Mouse (Mus musculus) hindbrain, embryonic 16.5 days (tissue): ENCODE data around the gene Rffl. TPM values are rescaled to one million over a fixed set of nuclear protein-coding genes. Genes with fewer than 3 reads are reported as not detected.

Experiments used
- ATAC-seq: fragments of 200-750 bp; cut with Nextera tagmentation; 2 replicates; pipeline ENCODE4 v1.8.0; 2017; ENCODE audit warnings: moderate TSS enrichment, moderate library complexity
- H3K27ac ChIP-seq: fragments of 300-500 bp; sonication (generic); 2 replicates; pipeline ENCODE4 v1.5.1; 2014; ENCODE audit warnings: low read depth, mild to moderate bottlenecking, control low read depth, low read length, moderate library complexity
- H3K27me3 ChIP-seq: fragments of 300-500 bp; sonication (generic); replicated peaks from 2 replicates; pipeline ENCODE4 v1.6.1; 2014; ENCODE audit warnings: low read length; ENCODE audit not compliant: control insufficient read depth, insufficient read depth
- H3K36me3 ChIP-seq: fragments of 300-500 bp; sonication (generic); 2 replicates; pipeline ENCODE4 v1.6.1; 2014; ENCODE audit warnings: mild to moderate bottlenecking, low read length, moderate library complexity, mixed read lengths; ENCODE audit not compliant: control insufficient read depth, insufficient read depth
- H3K4me1 ChIP-seq: fragments of 300-500 bp; sonication (generic); 2 replicates; pipeline ENCODE4 v1.6.1; 2014; ENCODE audit warnings: low read depth, low read length; ENCODE audit not compliant: control insufficient read depth, insufficient read depth
- H3K4me2 ChIP-seq: fragments of 300-500 bp; sonication (generic); 2 replicates; pipeline ENCODE4 v1.6.1; 2014; ENCODE audit warnings: mild to moderate bottlenecking, low read length, control low read depth, moderate library complexity
- H3K4me3 ChIP-seq: fragments of 300-500 bp; sonication (generic); 2 replicates; pipeline ENCODE4 v1.5.1; 2014; ENCODE audit warnings: mild to moderate bottlenecking, low read length, control low read depth, moderate library complexity
- H3K9ac ChIP-seq: fragments of 300-500 bp; sonication (generic); 2 replicates; pipeline ENCODE4 v1.6.1; 2014; ENCODE audit warnings: low read depth, mild to moderate bottlenecking, control low read depth, low read length, moderate library complexity
- H3K9me3 ChIP-seq: fragments of 300-500 bp; sonication (generic); 2 replicates; pipeline ENCODE4 v1.6.1; 2014; ENCODE audit warnings: mild to moderate bottlenecking, low read length, moderate library complexity; ENCODE audit not compliant: control insufficient read depth
- WGBS: fragments of 180-500 bp; shearing (Covaris S2); extraction: QIAGEN DNeasy Blood & Tissue Kit; methylation state at CpG from one replicate; pipeline ENCODE4 v1.1.7; 2014; 5-methylcytosine and 5-hydroxymethylcytosine counted together
- polyA plus RNA-seq: library from polyadenylated mRNA; unstranded; fragments of >200 nt; fragmentation: Nextera tagmentation; extraction: Ambion mirVana; gene quantifications from 2 replicates; pipeline ENCODE4 v1.2.1, GENCODE M21; 2015

Rffl gene
- polyA plus RNA-seq, 1 experiment from 2014 or later = 3.9 TPM

DNA sequence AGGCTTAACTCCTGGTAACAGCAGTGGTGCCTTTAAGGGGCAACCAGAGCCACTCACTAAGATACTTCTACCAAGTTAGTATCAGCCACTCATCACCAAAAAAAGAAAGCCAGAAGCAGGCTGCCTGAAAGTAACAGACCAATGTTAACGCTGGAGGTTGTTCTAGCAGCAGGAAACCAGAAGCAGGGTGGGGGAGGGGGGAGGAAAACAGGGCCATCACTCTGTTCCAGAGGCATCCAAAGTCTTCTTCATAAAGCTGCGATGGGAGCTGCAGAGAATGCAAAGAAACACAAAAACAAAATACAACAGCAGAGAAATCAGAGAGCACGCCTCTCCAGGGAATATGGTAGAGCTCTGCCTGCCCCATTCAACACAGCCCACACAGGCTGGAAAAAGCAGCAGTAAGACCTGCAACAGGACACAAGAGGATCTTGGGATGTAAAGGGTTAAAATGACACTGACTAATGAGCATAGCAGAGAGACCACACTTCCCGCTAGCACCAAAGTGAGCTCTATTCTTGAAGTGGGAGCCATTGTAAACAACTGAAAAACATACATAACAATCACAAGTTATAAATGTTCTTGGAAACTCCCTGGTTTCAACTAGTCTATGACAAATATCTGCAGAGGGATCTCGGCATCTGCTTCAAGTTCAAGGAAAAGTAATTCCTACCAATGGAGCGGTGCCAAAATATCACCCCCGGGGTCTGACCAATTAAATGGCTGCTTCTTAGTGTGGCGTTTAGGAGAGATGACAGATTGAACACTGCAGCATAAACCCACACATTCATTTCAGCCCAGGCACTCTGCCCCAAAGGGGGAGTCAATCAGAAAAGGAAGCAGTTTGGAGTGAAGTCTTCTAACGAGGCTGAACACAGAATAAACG is 39.8 kb downstream of the Rffl start:
- 9% methylated on average over 10 of the region's 10 CpGs for WGBS
- Histone ChIP-seq H3K4me1 (peaks cover 12% of the 10 kb centered on the region), H3K36me3 (no peaks in the 10 kb centered on the region), H3K27ac (no peak overlapping the region), H3K4me3 (0 out of 2 replicates have a peak overlapping the region, but pooled peaks have one; percentile 11), H3K4me2 (peak overlapping the region; percentile 39), H3K9me3 (no peaks in the 10 kb centered on the region), H3K9ac (no peak overlapping the region), H3K27me3 (no peaks in the 10 kb centered on the region)
- ATAC-seq = peak; percentile 71; the same call in 1 of the 2 replicates

- ATAC-seq = no peak
- H3K27me3 ChIP-seq = no peaks in the 10 kb centered on the region
- H3K4me3 ChIP-seq = no peak overlapping the region
- no peak overlapping the region for H3K9ac ChIP-seq
- no peak overlapping the region for H3K27ac ChIP-seq
- H3K9me3 ChIP-seq = no peaks in the 10 kb centered on the region
- H3K36me3 ChIP-seq = no peaks in the 10 kb centered on the region
- peaks cover 9% of the 10 kb centered on the region for H3K4me1 ChIP-seq
- H3K4me2 ChIP-seq = no peak overlapping the region
Measured at GRCm38 (mm10) chr11:82826818-82827217, 44.2 kb downstream of the Rffl start.

DNA sequence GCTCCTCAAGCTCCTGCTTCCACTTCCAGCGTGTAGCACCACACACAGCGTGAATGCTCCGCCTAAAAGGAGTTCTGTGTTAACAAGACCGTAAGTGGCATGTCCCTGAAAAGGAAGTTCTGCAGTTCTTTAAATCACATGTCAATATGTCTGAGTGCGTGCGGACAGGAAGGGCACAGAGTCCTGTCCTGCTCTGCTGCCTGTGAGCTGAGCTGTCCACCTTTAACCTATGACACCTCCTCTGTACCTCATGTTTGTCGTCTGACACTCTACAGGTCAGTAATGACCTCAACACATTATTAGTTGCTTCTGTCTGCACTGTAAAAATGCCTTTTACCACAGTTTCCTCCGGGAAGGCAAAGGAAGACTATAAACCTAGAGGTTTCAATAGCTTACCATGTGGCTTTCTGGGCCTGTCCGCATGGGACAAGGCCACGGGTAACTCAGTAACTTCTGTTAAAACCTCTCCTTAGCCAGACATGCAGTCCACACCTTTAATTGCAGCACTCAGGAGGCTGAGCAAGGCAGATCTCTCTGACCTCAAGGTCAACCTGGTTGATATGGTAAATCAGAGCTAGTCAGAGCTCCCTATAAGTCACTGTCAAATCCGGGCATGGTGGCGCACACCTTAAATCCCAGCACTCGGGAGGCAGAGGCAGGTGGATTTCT is 50.1 kb downstream of the Rffl start:
- Histone ChIP-seq H3K27me3 (no peaks in the 10 kb centered on the region), H3K4me1 (no peaks in the 10 kb centered on the region), H3K36me3 (no peaks in the 10 kb centered on the region), H3K9me3 (no peaks in the 10 kb centered on the region), H3K4me2 (no peak overlapping the region), H3K9ac (no peak overlapping the region), H3K4me3 (no peak overlapping the region), H3K27ac (no peak overlapping the region)
- ATAC-seq = no peak
- WGBS = 89% methylated on average over 13 of the region's 13 CpGs

DNA sequence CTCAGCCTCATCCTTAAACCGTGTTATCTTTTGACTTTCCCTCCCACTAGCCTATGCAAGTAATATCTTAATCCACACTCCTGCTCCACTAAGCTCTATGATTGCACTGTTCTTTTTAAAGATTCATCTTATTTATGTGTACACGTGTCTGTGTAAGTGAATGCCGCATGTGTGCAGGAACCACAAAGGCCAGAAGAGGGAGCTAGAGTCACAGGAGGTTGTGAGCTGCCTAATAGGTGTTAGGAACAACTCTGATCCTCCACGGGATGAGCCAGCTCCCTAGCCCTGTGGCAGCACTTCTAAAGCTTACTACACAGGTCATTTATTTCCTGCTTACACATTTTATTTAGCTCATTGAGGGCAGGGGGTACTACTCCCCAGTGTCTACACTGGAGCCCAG is 51.7 kb downstream of the Rffl start:
- H3K4me3 ChIP-seq = no peak overlapping the region
- no peak for ATAC-seq
- H3K9me3 ChIP-seq = no peaks in the 10 kb centered on the region
- H3K27ac ChIP-seq = no peak overlapping the region
- no peaks in the 10 kb centered on the region for H3K27me3 ChIP-seq
- no peaks in the 10 kb centered on the region for H3K4me1 ChIP-seq
- H3K36me3 ChIP-seq = no peaks in the 10 kb centered on the region
- 52% methylated on average over 4 of the region's 4 CpGs for WGBS
- no peak overlapping the region for H3K9ac ChIP-seq
- no peak overlapping the region for H3K4me2 ChIP-seq

GRCm38 (mm10) chr11:82808485-82808884 is 62.5 kb downstream of the Rffl start:
- H3K27ac ChIP-seq = no peak overlapping the region
- H3K9ac ChIP-seq = no peak overlapping the region
- no peaks in the 10 kb centered on the region for H3K36me3 ChIP-seq
- ATAC-seq = no peak
- H3K27me3 ChIP-seq = no peaks in the 10 kb centered on the region
- no peak overlapping the region for H3K4me3 ChIP-seq
- H3K4me2 ChIP-seq = no peak overlapping the region
- WGBS = 54% methylated on average over 5 of the region's 5 CpGs
- no peaks in the 10 kb centered on the region for H3K9me3 ChIP-seq
- no peaks in the 10 kb centered on the region; the same call in 1 of the 2 replicates for H3K4me1 ChIP-seq

GRCm38 (mm10) chr11:82807370-82807769 is 63.6 kb downstream of the Rffl start:
- H3K9ac ChIP-seq = no peak overlapping the region
- no peak for ATAC-seq
- peaks cover 4% of the 10 kb centered on the region; the same call in 1 of the 2 replicates for H3K36me3 ChIP-seq
- no peaks in the 10 kb centered on the region for H3K27me3 ChIP-seq
- 81% methylated on average over 3 of the region's 3 CpGs for WGBS
- no peaks in the 10 kb centered on the region for H3K9me3 ChIP-seq
- no peaks in the 10 kb centered on the region; the same call in 1 of the 2 replicates for H3K4me1 ChIP-seq
- H3K27ac ChIP-seq = no peak overlapping the region
- no peak overlapping the region for H3K4me3 ChIP-seq
- H3K4me2 ChIP-seq = no peak overlapping the region

- Histone ChIP-seq H3K4me2 (no peak overlapping the region), H3K4me3 (no peak overlapping the region), H3K9ac (no peak overlapping the region), H3K36me3 (peaks cover 9% of the 10 kb centered on the region), H3K4me1 (no peaks in the 10 kb centered on the region), H3K27me3 (no peaks in the 10 kb centered on the region), H3K9me3 (no peaks in the 10 kb centered on the region), H3K27ac (no peak overlapping the region)
- ATAC-seq = no peak
- WGBS = 72% methylated on average over 3 of the region's 3 CpGs
Measured at GRCm38 (mm10) chr11:82806656-82807055, 64.4 kb downstream of the Rffl start.

GRCm38 (mm10) chr11:82783453-82783852 is 87.6 kb downstream of the Rffl start:
- Histone ChIP-seq H3K27me3 (no peaks in the 10 kb centered on the region), H3K9ac (no peak overlapping the region), H3K4me3 (no peak overlapping the region), H3K4me1 (peaks cover 14% of the 10 kb centered on the region), H3K27ac (no peak overlapping the region), H3K36me3 (peaks cover 13% of the 10 kb centered on the region), H3K9me3 (no peaks in the 10 kb centered on the region), H3K4me2 (no peak overlapping the region)
- ATAC-seq = no peak
- 93% methylated on average over 11 of the region's 11 CpGs for WGBS

- 39% methylated on average over 6 of the region's 6 CpGs for WGBS
- Histone ChIP-seq H3K27me3 (no peaks in the 10 kb centered on the region), H3K4me3 (peak overlapping the region; percentile 93), H3K4me2 (peak overlapping the region; percentile 58), H3K36me3 (peaks cover 11% of the 10 kb centered on the region), H3K27ac (no peak overlapping the region), H3K4me1 (peaks cover 14% of the 10 kb centered on the region), H3K9me3 (no peaks in the 10 kb centered on the region), H3K9ac (peak overlapping the region; percentile 98)
- no peak for ATAC-seq
Measured at GRCm38 (mm10) chr11:82782197-82782596, 88.8 kb downstream of the Rffl start.
